Mouse (Mus musculus) brown adipose tissue, adult 24 weeks (tissue): ENCODE measurements around the gene Ntn5. TPM values are rescaled to one million over a fixed set of nuclear protein-coding genes. Genes with fewer than 3 reads are reported as not detected.
A peak's percentile ranks its signal among the peaks of the same experiment; 100 is the strongest.

Experiments used
- H3K27ac ChIP-seq: fragments of 200-500 bp; replicated peaks from 2 replicates; pipeline ENCODE4 v1.5.1; 2012; ENCODE audit warnings: low read depth, mild to moderate bottlenecking, low read length
- H3K4me1 ChIP-seq: fragments of 200-500 bp; 2 replicates; pipeline ENCODE4 v1.6.1; 2012; ENCODE audit warnings: low read length, mixed read lengths; ENCODE audit not compliant: control insufficient read depth, insufficient read depth, insufficient read length
- H3K4me3 ChIP-seq: fragments of 200-500 bp; 2 replicates; pipeline ENCODE4 v1.5.1; 2012; ENCODE audit warnings: low read depth, mild to moderate bottlenecking, low read length, moderate library complexity; ENCODE audit not compliant: insufficient read depth
- polyA plus RNA-seq: library from polyadenylated mRNA; stranded (reverse); fragments of >200 nt; gene quantifications from 2 replicates; pipeline ENCODE4 v1.2.4, GENCODE M21; 2012; ENCODE audit not compliant: missing spikeins, insufficient read depth, insufficient read length

Ntn5 gene
- polyA plus RNA-seq = not detected in 2 replicates

- H3K4me3 ChIP-seq = no peak within 1 kb of the TSS
- H3K4me1 ChIP-seq = peaks cover 24% of the 10 kb centered on the region
- no peak within 1 kb of the TSS for H3K27ac ChIP-seq
Observed at GRCm38 (mm10) chr7:45683396-45684050, at the start of gene Ntn5. Ntn5 (plus strand) TSS chr7:45684022.

- peaks cover 16% of the 10 kb centered on the region for H3K4me1 ChIP-seq
- peak overlapping the region; percentile 84 for H3K27ac ChIP-seq
- H3K4me3 ChIP-seq = no peak overlapping the region
Observed at GRCm38 (mm10) chr7:45634946-45635681, 48.7 kb upstream of the Ntn5 start.

- Histone ChIP-seq H3K4me3 (no peak overlapping the region), H3K4me1 (peaks cover 23% of the 10 kb centered on the region), H3K27ac (peak overlapping the region; percentile 84)
Observed at GRCm38 (mm10) chr7:45635711-45636688, 47.8 kb upstream of the Ntn5 start.

GRCm38 (mm10) chr7:45637710-45638109 is 46.1 kb upstream of the Ntn5 start:
- Histone ChIP-seq H3K4me3 (no peak overlapping the region), H3K4me1 (peaks cover 30% of the 10 kb centered on the region), H3K27ac (no peak overlapping the region)

- peak overlapping the region; percentile 39 for H3K4me3 ChIP-seq
- peak overlapping the region; percentile 55 for H3K27ac ChIP-seq
- peaks cover 36% of the 10 kb centered on the region for H3K4me1 ChIP-seq
Observed at GRCm38 (mm10) chr7:45638623-45639401, 45.0 kb upstream of the Ntn5 start.

GRCm38 (mm10) chr7:45639561-45640027 is 44.2 kb upstream of the Ntn5 start, which contains the start of gene Mamstr:
Mamstr (plus strand) TSS chr7:45639977.
- Histone ChIP-seq H3K27ac (peak within 1 kb of the TSS; percentile 85), H3K4me1 (peaks cover 37% of the 10 kb centered on the region), H3K4me3 (no peak within 1 kb of the TSS)

GRCm38 (mm10) chr7:45640191-45640957 is 43.4 kb upstream of the Ntn5 start:
- Histone ChIP-seq H3K27ac (peak overlapping the region; percentile 85), H3K4me3 (no peak overlapping the region), H3K4me1 (peaks cover 33% of the 10 kb centered on the region)

- Histone ChIP-seq H3K27ac (peak overlapping the region; percentile 85), H3K4me1 (peaks cover 29% of the 10 kb centered on the region), H3K4me3 (peak overlapping the region; percentile 50)
Observed at GRCm38 (mm10) chr7:45641391-45642040, 42.3 kb upstream of the Ntn5 start.

GRCm38 (mm10) chr7:45642083-45642482 is 41.7 kb upstream of the Ntn5 start:
- Histone ChIP-seq H3K4me1 (peaks cover 26% of the 10 kb centered on the region), H3K27ac (peak overlapping the region; percentile 73), H3K4me3 (peak overlapping the region; percentile 50)

GRCm38 (mm10) chr7:45642503-45643255 is 41.1 kb upstream of the Ntn5 start:
- Histone ChIP-seq H3K4me3 (peak overlapping the region; percentile 56), H3K4me1 (peaks cover 26% of the 10 kb centered on the region)

GRCm38 (mm10) chr7:45643441-45644178 is 40.2 kb upstream of the Ntn5 start:
- Histone ChIP-seq H3K4me3 (peak overlapping the region; percentile 56), H3K27ac (no peak overlapping the region; the same call in 1 of the 2 replicates), H3K4me1 (peaks cover 26% of the 10 kb centered on the region)

More at GRCm38 (mm10) chr7:45642503-45643255, 41.1 kb upstream of the Ntn5 start:
- peak overlapping the region; percentile 73 for H3K27ac ChIP-seq

- H3K4me3 ChIP-seq = 0 out of 2 replicates have a peak overlapping the region, but pooled peaks have one; percentile 19
- no peak overlapping the region for H3K27ac ChIP-seq
- H3K4me1 ChIP-seq = peaks cover 26% of the 10 kb centered on the region
Observed at GRCm38 (mm10) chr7:45644183-45644582, 39.6 kb upstream of the Ntn5 start.
